Mouse (Mus musculus): ENCODE measurements around the gene March1. TPM values are rescaled to one million over a fixed set of nuclear protein-coding genes. Genes with fewer than 3 reads are reported as not detected.

The March1 gene
- polyA plus RNA-seq, 1 experiment from 2014 or later: 0.30 TPM

DNA sequence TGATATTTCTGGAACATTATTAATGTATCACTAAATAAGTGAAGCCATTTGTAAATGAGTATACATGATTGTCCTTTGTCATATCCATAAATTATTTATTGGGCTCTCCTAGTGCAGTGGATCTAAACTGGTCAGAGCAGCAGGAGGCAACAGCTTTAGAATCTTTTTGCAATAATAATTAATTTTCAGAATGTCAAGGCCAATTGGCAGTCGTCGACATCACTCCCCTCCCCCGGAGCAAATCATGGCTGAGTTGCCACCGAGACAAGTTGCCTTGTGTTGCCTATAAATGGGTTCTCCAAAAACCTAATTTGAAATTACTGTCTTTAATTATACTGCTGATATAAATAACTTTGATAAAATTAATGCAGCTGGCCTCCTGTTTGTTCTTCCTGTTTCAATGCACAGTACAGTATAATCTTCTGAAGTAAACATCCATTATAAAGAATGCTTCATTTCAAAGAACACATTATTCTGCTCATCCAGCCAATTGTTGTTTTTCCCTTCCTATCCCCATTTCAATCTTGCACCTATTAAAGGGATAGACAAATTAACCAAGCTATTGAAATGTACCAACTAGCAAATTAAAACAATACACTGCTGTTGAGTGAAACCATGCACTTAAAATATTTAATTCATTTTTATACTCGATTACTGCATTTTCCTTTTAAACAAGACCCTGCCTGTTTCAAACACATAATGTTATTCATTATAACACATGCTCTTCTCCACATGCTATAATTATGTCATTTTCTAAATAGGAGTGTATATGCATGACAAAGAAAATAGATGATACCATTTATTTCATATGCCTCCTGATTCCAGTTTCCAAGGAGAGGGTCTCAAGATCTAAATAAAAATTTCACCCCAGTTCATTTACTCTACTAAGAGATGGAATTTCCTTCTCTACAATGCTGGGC is 745.4 kb downstream of the March1 start:
- H3K4me2 ChIP-seq (ENCODE audit: low read length): no peak overlapping the region
- DNase-seq (ENCODE audit: low spot score) (no peak), ATAC-seq (replicated peaks; ENCODE audit: low FRiP score, low read depth) (no peak)
- no peaks in the 10 kb centered on the region for H3K36me3 ChIP-seq (ENCODE audit: insufficient read depth, low read length)
- no peak for TF ChIP-seq CTCF (IDR thresholded peaks at IDR 0.05; ENCODE audit: low read depth)
- no peaks in the 10 kb centered on the region for H3K27me3 ChIP-seq (ENCODE audit: insufficient read depth, low read length)
- H3K4me1 ChIP-seq (replicated peaks; ENCODE audit: insufficient read depth, low read length): no peaks in the 10 kb centered on the region
- H3K4me3 ChIP-seq (replicated peaks; ENCODE audit: low read depth, low read length): no peak overlapping the region
- WGBS: 81% methylated on average over 5 of the region's 5 CpGs
- no peak overlapping the region for H3K9ac ChIP-seq (ENCODE audit: low read depth, low read length)
- H3K9me3 ChIP-seq (replicated peaks; ENCODE audit: low read length): no peaks in the 10 kb centered on the region
- H3K27ac ChIP-seq: no peak overlapping the region

DNA sequence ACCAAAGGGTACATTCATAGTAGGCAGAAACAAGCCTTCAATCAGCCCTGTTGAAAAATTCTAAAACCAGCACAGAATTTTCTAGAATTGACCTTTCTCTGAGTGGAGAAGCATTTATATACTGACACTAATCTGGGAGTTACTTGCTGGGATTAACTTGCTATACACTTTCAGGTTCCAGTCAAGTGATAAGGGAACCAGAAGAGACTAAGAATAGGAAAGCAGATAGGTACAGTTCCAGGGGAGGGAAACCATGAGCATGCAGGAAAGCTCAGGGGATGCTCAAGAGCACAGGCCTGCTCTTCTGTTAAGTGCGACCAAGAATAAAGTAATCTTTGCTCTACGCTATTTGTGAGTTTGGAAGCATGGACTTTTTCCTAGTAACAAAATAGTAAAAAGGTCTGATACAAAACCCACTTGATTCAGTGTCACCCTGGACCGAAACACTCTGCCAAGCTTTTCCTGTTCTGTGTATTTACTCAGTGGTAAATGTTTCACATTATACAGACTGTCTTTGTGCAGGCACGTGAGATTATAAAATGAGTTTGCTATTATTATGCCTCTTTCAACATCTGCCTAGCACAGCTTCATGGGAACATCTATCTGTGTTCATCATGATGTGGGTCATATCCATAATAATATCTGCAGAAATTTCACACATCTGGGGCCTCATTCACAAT is 766.1 kb downstream of the March1 start:
- TF ChIP-seq CTCF (IDR thresholded peaks at IDR 0.05; ENCODE audit: low read depth): no peak
- no peak for ATAC-seq (replicated peaks; ENCODE audit: low FRiP score, low read depth)
- Histone ChIP-seq H3K9me3 (replicated peaks; ENCODE audit: low read length) (no peaks in the 10 kb centered on the region), H3K27me3 (ENCODE audit: insufficient read depth, low read length) (no peaks in the 10 kb centered on the region), H3K36me3 (ENCODE audit: insufficient read depth, low read length) (no peaks in the 10 kb centered on the region), H3K4me1 (replicated peaks; ENCODE audit: insufficient read depth, low read length) (no peaks in the 10 kb centered on the region), H3K4me2 (ENCODE audit: low read length) (no peak overlapping the region), H3K27ac (no peak overlapping the region), H3K9ac (ENCODE audit: low read depth, low read length) (no peak overlapping the region), H3K4me3 (replicated peaks; ENCODE audit: low read depth, low read length) (no peak overlapping the region)
- WGBS: 82% methylated on average over 4 of the region's 4 CpGs
- no peak for DNase-seq (ENCODE audit: low spot score)

DNA sequence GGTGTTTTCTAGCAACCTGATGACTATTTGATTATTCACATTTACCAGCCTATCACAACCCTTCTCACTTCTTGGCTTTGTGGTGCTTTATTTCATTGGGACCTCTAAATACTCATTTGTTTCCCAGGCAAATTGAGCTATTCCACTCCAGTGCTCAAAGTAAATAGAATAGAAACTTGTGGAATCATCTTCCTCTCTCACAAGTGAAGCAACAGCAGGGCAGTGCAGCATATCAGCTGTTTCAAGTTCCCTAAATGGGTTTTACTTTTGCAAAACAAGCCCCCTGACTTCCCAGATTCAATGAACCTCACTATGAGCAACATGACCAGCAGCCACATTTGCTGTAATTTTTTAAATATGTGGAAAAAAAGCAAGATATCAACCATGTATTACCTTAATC is 768.3 kb downstream of the March1 start:
- peak; percentile 3 for DNase-seq (ENCODE audit: low spot score)
- Histone ChIP-seq H3K27me3 (ENCODE audit: insufficient read depth, low read length) (no peaks in the 10 kb centered on the region), H3K9me3 (replicated peaks; ENCODE audit: low read length) (no peaks in the 10 kb centered on the region), H3K4me1 (replicated peaks; ENCODE audit: insufficient read depth, low read length) (no peaks in the 10 kb centered on the region), H3K36me3 (ENCODE audit: insufficient read depth, low read length) (no peaks in the 10 kb centered on the region), H3K27ac (no peak overlapping the region), H3K4me3 (replicated peaks; ENCODE audit: low read depth, low read length) (no peak overlapping the region), H3K4me2 (ENCODE audit: low read length) (no peak overlapping the region), H3K9ac (ENCODE audit: low read depth, low read length) (no peak overlapping the region)
- no peak for ATAC-seq (replicated peaks; ENCODE audit: low FRiP score, low read depth)
- no peak for TF ChIP-seq CTCF (IDR thresholded peaks at IDR 0.05; ENCODE audit: low read depth)

DNA sequence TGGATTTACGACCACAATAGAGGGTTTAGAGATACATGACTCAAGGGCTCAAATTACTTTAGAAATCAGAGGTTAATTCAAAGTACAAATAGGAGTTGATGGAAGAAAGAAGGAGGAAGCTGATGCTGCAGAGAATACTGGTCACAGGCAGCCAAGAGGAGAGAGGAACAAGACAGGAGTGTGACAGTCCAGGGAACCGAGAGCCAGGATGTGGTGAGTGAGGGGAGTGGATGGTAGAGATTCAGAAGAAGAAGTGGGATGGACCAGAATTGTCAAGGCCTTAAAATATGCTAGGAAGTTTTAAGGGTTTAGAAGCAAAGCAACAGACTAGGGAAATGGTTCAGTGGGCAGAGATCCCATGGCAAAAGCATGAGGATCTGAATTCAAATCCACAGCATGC is 771.0 kb downstream of the March1 start:
- ATAC-seq (replicated peaks; ENCODE audit: low FRiP score, low read depth) (no peak), DNase-seq (ENCODE audit: low spot score) (no peak)
- no peak overlapping the region for H3K4me2 ChIP-seq (ENCODE audit: low read length)
- no peaks in the 10 kb centered on the region for H3K27me3 ChIP-seq (ENCODE audit: insufficient read depth, low read length)
- no peaks in the 10 kb centered on the region for H3K9me3 ChIP-seq (replicated peaks; ENCODE audit: low read length)
- no peak for TF ChIP-seq CTCF (IDR thresholded peaks at IDR 0.05; ENCODE audit: low read depth)
- H3K27ac ChIP-seq: no peak overlapping the region
- H3K9ac ChIP-seq (ENCODE audit: low read depth, low read length): no peak overlapping the region
- no peaks in the 10 kb centered on the region for H3K4me1 ChIP-seq (replicated peaks; ENCODE audit: insufficient read depth, low read length)
- 51% methylated on average over 2 of the region's 2 CpGs for WGBS
- H3K36me3 ChIP-seq (ENCODE audit: insufficient read depth, low read length): no peaks in the 10 kb centered on the region
- no peak overlapping the region for H3K4me3 ChIP-seq (replicated peaks; ENCODE audit: low read depth, low read length)

DNA sequence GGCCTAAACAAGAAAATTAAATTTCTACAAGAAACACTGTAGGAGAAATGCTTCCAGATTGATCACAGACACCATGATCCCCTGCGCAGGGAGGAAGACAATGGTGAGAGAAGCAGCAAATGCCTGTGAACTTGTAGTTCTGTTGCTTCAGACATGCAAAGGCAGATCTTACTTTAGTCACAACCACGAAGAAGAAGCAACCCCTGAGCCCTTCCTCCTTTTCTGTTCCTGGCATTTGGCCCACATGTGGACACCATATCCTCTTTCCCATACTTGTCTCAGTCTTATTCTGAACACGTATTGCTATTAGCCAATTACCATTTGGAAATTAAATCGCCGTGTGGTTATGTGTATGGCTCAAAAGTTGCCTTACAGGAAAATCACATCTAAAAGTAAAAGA is 773.9 kb downstream of the March1 start:
- ATAC-seq (replicated peaks; ENCODE audit: low FRiP score, low read depth) (no peak), DNase-seq (ENCODE audit: low spot score) (no peak)
- Histone ChIP-seq H3K4me1 (replicated peaks; ENCODE audit: insufficient read depth, low read length) (no peaks in the 10 kb centered on the region), H3K36me3 (ENCODE audit: insufficient read depth, low read length) (no peaks in the 10 kb centered on the region), H3K27me3 (ENCODE audit: insufficient read depth, low read length) (no peaks in the 10 kb centered on the region), H3K4me3 (replicated peaks; ENCODE audit: low read depth, low read length) (no peak overlapping the region), H3K9me3 (replicated peaks; ENCODE audit: low read length) (no peaks in the 10 kb centered on the region), H3K4me2 (ENCODE audit: low read length) (no peak overlapping the region), H3K27ac (no peak overlapping the region), H3K9ac (ENCODE audit: low read depth, low read length) (no peak overlapping the region)
- TF ChIP-seq CTCF (IDR thresholded peaks at IDR 0.05; ENCODE audit: low read depth): no peak
- WGBS: 80% methylated on average over 5 of the region's 5 CpGs

DNA sequence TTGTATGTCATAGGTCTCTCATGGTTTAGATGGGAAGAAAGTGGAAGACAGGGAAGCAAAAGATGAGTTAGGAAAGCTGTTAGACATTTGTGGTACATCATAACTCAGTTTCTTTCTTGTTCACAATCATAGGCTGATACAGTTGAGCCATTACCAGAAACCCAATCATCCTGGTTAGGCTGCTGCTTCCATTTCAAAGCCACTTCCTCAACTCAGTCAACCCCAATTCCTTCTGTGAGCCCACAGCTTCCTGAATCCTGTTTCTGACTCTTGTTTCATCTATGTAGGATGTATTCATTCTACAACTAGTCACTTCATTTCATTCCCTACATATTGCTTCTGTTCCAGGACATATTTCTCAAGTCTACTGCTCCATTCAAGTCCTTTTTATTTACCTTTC is 775.2 kb downstream of the March1 start:
- no peaks in the 10 kb centered on the region for H3K27me3 ChIP-seq (ENCODE audit: insufficient read depth, low read length)
- H3K9me3 ChIP-seq (replicated peaks; ENCODE audit: low read length): no peaks in the 10 kb centered on the region
- no peak for DNase-seq (ENCODE audit: low spot score)
- TF ChIP-seq CTCF (IDR thresholded peaks at IDR 0.05; ENCODE audit: low read depth): no peak
- no peak for ATAC-seq (replicated peaks; ENCODE audit: low FRiP score, low read depth)
- H3K4me3 ChIP-seq (replicated peaks; ENCODE audit: low read depth, low read length): no peak overlapping the region
- H3K4me2 ChIP-seq (ENCODE audit: low read length): no peak overlapping the region
- no peak overlapping the region for H3K9ac ChIP-seq (ENCODE audit: low read depth, low read length)
- H3K27ac ChIP-seq: no peak overlapping the region
- no peaks in the 10 kb centered on the region for H3K4me1 ChIP-seq (replicated peaks; ENCODE audit: insufficient read depth, low read length)
- no peaks in the 10 kb centered on the region for H3K36me3 ChIP-seq (ENCODE audit: insufficient read depth, low read length)

All from kidney, postnatal 0 days (tissue).